Mouse (Mus musculus): ENCODE measurements around the gene Lsamp. TPM values are rescaled to one million over a fixed set of nuclear protein-coding genes. Genes with fewer than 3 reads are reported as not detected.

Lsamp gene
- total and polyA plus RNA-seq, 3 experiments, result not detected

DNA sequence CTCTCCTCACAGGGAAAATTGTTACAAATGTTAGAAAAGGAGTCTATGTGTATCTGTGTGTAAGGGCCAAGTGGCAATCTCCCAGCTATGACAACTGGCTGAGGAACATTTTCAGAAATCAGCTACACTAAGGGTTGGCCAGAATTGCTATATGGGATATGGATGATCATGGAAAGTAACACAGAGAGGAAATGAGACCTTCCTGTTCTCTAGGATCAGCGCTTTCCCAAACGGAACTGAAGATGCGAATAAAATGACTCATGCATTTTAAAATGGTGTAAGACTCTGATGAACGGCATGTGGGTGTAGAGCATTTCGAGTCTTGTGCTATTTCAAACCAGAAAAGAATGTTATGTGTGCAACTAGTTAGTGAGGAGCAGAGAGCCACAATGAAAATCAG lies 462.4 kb downstream of the Lsamp start:
- dilution Hi-C loops (cut with MboI; ENCODE audit: extremely low pct_ligation_motif_present, extremely low pct_unique_long_range_greater_than_20kb, low sequenced_read_pairs), result no loop called here
- TF ChIP-seq CHD2 (IDR thresholded peaks at IDR 0.05; ENCODE audit: low read length) (no peak), PAX5 (IDR thresholded peaks at IDR 0.05; ENCODE audit: low read length) (no peak), E2F4 (IDR thresholded peaks at IDR 0.05; ENCODE audit: insufficient replicate concordance, low read depth, low read length) (no peak), EP300 (IDR thresholded peaks at IDR 0.05; ENCODE audit: low read length) (no peak), POLR2A (IDR thresholded peaks at IDR 0.05; ENCODE audit: low read depth, low read length) (no peak), KAT2A (IDR thresholded peaks at IDR 0.05; ENCODE audit: insufficient replicate concordance, low read length) (no peak), SIN3A (IDR thresholded peaks at IDR 0.05; ENCODE audit: low read length) (no peak), RAD21 (IDR thresholded peaks at IDR 0.05; ENCODE audit: low read depth, low read length) (no peak), ZNF384 (IDR thresholded peaks at IDR 0.05; ENCODE audit: low read depth, low read length) (no peak), IRF4 (IDR thresholded peaks at IDR 0.05; ENCODE audit: low read depth, low read length) (no peak), JUND (conservative IDR thresholded peaks at IDR 0.05; ENCODE audit: low read depth, low read length) (no peak), USF2 (conservative IDR thresholded peaks at IDR 0.05; ENCODE audit: low read depth, low read length) (no peak), ETS1 (conservative IDR thresholded peaks at IDR 0.05; ENCODE audit: low read depth, low read length) (no peak), NRF1 (IDR thresholded peaks at IDR 0.05; ENCODE audit: low read depth, low read length) (no peak), MYC (IDR thresholded peaks at IDR 0.05; ENCODE audit: low read depth, low read length) (no peak)

DNA sequence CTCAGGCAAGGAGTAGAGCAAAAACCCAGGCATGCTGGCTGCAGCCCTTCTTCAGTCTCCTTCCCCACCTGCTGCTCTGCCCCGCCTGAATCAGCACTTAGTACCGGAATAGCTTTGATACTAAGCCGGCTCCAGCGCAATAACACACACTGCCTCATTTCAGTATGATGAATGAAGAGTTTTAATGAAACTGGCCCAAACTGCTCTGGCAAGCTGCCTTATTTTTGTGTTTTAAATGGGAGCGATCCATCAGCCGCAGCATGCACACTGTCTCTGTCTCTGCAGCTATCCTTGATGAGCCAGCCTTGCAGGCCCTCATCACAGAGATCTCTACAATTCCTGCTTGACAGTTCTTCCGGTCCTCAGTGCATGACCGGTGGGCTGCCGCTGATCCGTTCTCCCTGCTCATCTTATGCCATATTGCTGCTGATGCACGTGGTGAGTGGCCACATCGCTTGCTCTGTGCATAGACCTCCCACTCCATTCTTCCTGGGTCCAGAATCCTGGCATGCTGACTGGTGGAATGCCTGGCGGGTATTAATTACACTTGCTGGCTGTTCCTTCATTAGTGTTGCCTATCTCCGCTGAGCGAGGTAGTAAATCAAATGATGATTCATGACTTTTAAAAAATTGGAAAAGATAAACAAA lies 479.4 kb downstream of the Lsamp start:
- Histone ChIP-seq H3K79me2 (replicated peaks; ENCODE audit: control insufficient read depth, extremely low read depth, insufficient read depth, poor library complexity, severe bottlenecking) (no peaks in the 10 kb centered on the region), H3K9ac (ENCODE audit: insufficient read depth, low read depth) (no peak overlapping the region), H3K36me3 (replicated peaks in 1 of 2; ENCODE audit: control insufficient read depth in 1 of 2, insufficient read depth in 1 of 2, low read length in 1 of 2) (no peaks in the 10 kb centered on the region), H3K4me3 (replicated peaks in 1 of 3; ENCODE audit: low read depth in 2 of 3, low read length in 2 of 3, poor library complexity in 1 of 3) (no peak overlapping the region), H3K4me1 (ENCODE audit: control insufficient read depth in 1 of 2, insufficient read depth in 2 of 2) (no peaks in the 10 kb centered on the region), H3K27ac (ENCODE audit: insufficient read depth, low read depth) (no peak overlapping the region), H3K9me3 (replicated peaks; ENCODE audit: low read length) (peaks cover 63% of the 10 kb centered on the region), H3K27me3 (replicated peaks) (no peaks in the 10 kb centered on the region), H3K4me2 (ENCODE audit: insufficient read depth, low read depth, poor library complexity, severe bottlenecking) (no peak overlapping the region)
- no peak for DNase-seq (ENCODE audit: extremely low read depth)
- dilution Hi-C loops (cut with MboI; ENCODE audit: extremely low pct_ligation_motif_present, extremely low pct_unique_long_range_greater_than_20kb, low sequenced_read_pairs) (no loop called here), in situ Hi-C loops (cut with MboI; ENCODE audit: low pct_ligation_motif_present, low pct_unique_long_range_greater_than_20kb, low sequenced_read_pairs) (no loop called here)
- TF ChIP-seq BHLHE40 (IDR thresholded peaks at IDR 0.05; ENCODE audit: low read depth, low read length) (no peak), MAFK (IDR thresholded peaks at IDR 0.05; ENCODE audit: insufficient replicate concordance, low read length) (no peak), SMC3 (IDR thresholded peaks at IDR 0.05; ENCODE audit: low read depth, low read length) (no peak), MYC (IDR thresholded peaks at IDR 0.05; ENCODE audit: low read depth, low read length) (no peak), E2F4 (IDR thresholded peaks at IDR 0.05; ENCODE audit: insufficient replicate concordance, low read depth, low read length) (no peak), MXI1 (IDR thresholded peaks at IDR 0.05; ENCODE audit: low read depth, low read length) (no peak), POLR2AphosphoS2 (IDR thresholded peaks at IDR 0.05; ENCODE audit: low read depth, low read length) (no peak), TBP (conservative IDR thresholded peaks at IDR 0.05; ENCODE audit: low read depth, low read length) (no peak), CHD2 (IDR thresholded peaks at IDR 0.05; ENCODE audit: low read length) (no peak), TCF12 (IDR thresholded peaks at IDR 0.05; ENCODE audit: low read depth, low read length) (no peak), IRF4 (IDR thresholded peaks at IDR 0.05; ENCODE audit: low read depth, low read length) (no peak), NELFE (IDR thresholded peaks at IDR 0.05; ENCODE audit: low read depth, low read length) (no peak), NRF1 (IDR thresholded peaks at IDR 0.05; ENCODE audit: low read depth, low read length) (no peak), ETS1 (conservative IDR thresholded peaks at IDR 0.05; ENCODE audit: low read depth, low read length) (no peak), SIN3A (IDR thresholded peaks at IDR 0.05; ENCODE audit: low read length) (no peak), UBTF (IDR thresholded peaks at IDR 0.05; ENCODE audit: low read depth, low read length) (no peak), ZMIZ1 (IDR thresholded peaks at IDR 0.05; ENCODE audit: low read depth, low read length) (no peak), RCOR1 (conservative IDR thresholded peaks at IDR 0.05; ENCODE audit: low read depth, low read length) (no peak), CHD1 (IDR thresholded peaks at IDR 0.05; ENCODE audit: low read depth, low read length) (no peak), RAD21 (IDR thresholded peaks at IDR 0.05; ENCODE audit: low read depth, low read length) (no peak)

More for the DNA sequence above, 462.4 kb downstream of the Lsamp start:
- Histone ChIP-seq H3K4me2 (ENCODE audit: insufficient read depth, low read depth, poor library complexity, severe bottlenecking) (no peak overlapping the region), H3K79me2 (replicated peaks; ENCODE audit: control insufficient read depth, extremely low read depth, insufficient read depth, poor library complexity, severe bottlenecking) (no peaks in the 10 kb centered on the region), H3K27ac (ENCODE audit: insufficient read depth, low read depth) (no peak overlapping the region), H3K4me1 (ENCODE audit: control insufficient read depth in 1 of 2, insufficient read depth in 2 of 2) (no peaks in the 10 kb centered on the region), H3K36me3 (replicated peaks in 1 of 2; ENCODE audit: control insufficient read depth in 1 of 2, insufficient read depth in 1 of 2, low read length in 1 of 2) (no peaks in the 10 kb centered on the region), H3K4me3 (replicated peaks in 1 of 3; ENCODE audit: low read depth in 2 of 3, low read length in 2 of 3, poor library complexity in 1 of 3) (no peak overlapping the region), H3K9me3 (replicated peaks; ENCODE audit: low read length) (peaks cover 52% of the 10 kb centered on the region), H3K27me3 (replicated peaks) (no peaks in the 10 kb centered on the region), H3K9ac (ENCODE audit: insufficient read depth, low read depth) (no peak overlapping the region)
- no peak for DNase-seq (ENCODE audit: extremely low read depth)
- in situ Hi-C loops (cut with MboI; ENCODE audit: low pct_ligation_motif_present, low pct_unique_long_range_greater_than_20kb, low sequenced_read_pairs), result no loop called here
